Mouse (Mus musculus) embryonic facial prominence, embryonic 11.5 days (tissue): ENCODE measurements at regions not wholly inside any gene's neighbourhood (a gene's known extent, or its start where the extent isn't known, plus 50 kb on each side); places are given as distances from the start of the nearest gene placed in this dataset.

Source experiments
- ATAC-seq: fragments of 200-750 bp; cut with Nextera tagmentation; replicated peaks from 2 replicates; pipeline ENCODE4 v1.8.0; 2017; ENCODE audit warnings: low read depth; ENCODE audit not compliant: insufficient number of reproducible peaks, low FRiP score, low TSS enrichment
- DNase-seq: peaks from one replicate; pipeline ENCODE4 v3.0.0-alpha.2; 2015; ENCODE audit warnings: low spot score
- H3K27ac ChIP-seq: fragments of 300-500 bp; sonication (generic); replicated peaks from 2 replicates; pipeline ENCODE4 v1.5.1; 2014; ENCODE audit warnings: mild to moderate bottlenecking, low read depth, low read length, control low read depth
- H3K27me3 ChIP-seq: fragments of 300-500 bp; sonication (generic); 2 replicates; pipeline ENCODE4 v1.6.1; 2014; ENCODE audit warnings: mild to moderate bottlenecking, low read length, moderate library complexity, mixed read lengths; ENCODE audit not compliant: control insufficient read depth, insufficient read depth
- H3K36me3 ChIP-seq: fragments of 300-500 bp; sonication (generic); replicated peaks from 2 replicates; pipeline ENCODE4 v1.6.1; 2014; ENCODE audit warnings: low read depth, mild to moderate bottlenecking, low read length, moderate library complexity, mixed read lengths; ENCODE audit not compliant: control insufficient read depth, insufficient read depth
- H3K4me1 ChIP-seq: fragments of 300-500 bp; sonication (generic); 2 replicates; pipeline ENCODE4 v1.6.1; 2014; ENCODE audit warnings: low read length, mixed read lengths; ENCODE audit not compliant: control insufficient read depth, insufficient read depth
- H3K4me2 ChIP-seq: fragments of 300-500 bp; sonication (generic); 2 replicates; pipeline ENCODE4 v1.6.1; 2014; ENCODE audit warnings: low read depth, mild to moderate bottlenecking, control low read depth, low read length, moderate library complexity
- H3K4me3 ChIP-seq: fragments of 300-500 bp; sonication (generic); 2 replicates; pipeline ENCODE4 v1.5.1; 2014; ENCODE audit warnings: low read depth, low read length, control low read depth
- H3K9ac ChIP-seq: fragments of 300-500 bp; sonication (generic); replicated peaks from 2 replicates; pipeline ENCODE4 v1.6.1; 2014; ENCODE audit warnings: mild to moderate bottlenecking, control low read depth, low read length
- H3K9me3 ChIP-seq: fragments of 300-500 bp; sonication (generic); replicated peaks from 2 replicates; pipeline ENCODE4 v1.6.1; 2016; ENCODE audit warnings: mild to moderate bottlenecking, low read length, inconsistent platforms, mixed read lengths; ENCODE audit not compliant: control insufficient read depth
- WGBS: fragments of 180-500 bp; shearing (Covaris S2); extraction: QIAGEN DNeasy Blood & Tissue Kit; methylation state at CpG from one replicate; pipeline ENCODE4 v1.1.7; 2014; 5-methylcytosine and 5-hydroxymethylcytosine counted together

DNA sequence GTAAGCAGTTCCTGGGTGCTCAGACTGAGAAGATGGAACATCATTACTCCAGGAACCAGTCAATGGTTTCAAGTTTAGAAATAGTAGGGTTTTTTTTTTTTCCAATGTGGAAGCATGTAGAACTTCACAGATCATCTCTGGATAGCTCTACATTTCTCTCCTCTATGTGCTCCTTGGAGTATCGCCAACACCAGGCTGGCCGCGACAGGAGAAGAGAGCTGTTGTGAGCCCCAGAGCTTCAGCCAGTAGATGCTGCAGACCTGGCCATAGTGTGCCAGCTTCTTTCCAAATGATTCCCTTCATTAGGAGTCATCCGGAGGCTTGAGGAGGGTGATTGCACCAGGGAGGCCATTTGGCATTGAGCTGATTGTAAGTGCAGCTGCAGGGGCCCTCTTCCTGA lies 322.6 kb upstream of the Thsd7b start:
- 84% methylated on average over 4 of the region's 4 CpGs for WGBS
- H3K4me2 ChIP-seq = no peak overlapping the region
- H3K27me3 ChIP-seq = no peaks in the 10 kb centered on the region
- ATAC-seq = no peak
- no peaks in the 10 kb centered on the region for H3K36me3 ChIP-seq
- no peak for DNase-seq
- no peaks in the 10 kb centered on the region for H3K9me3 ChIP-seq
- no peak overlapping the region for H3K27ac ChIP-seq
- no peak overlapping the region for H3K9ac ChIP-seq
- H3K4me3 ChIP-seq = no peak overlapping the region
- no peaks in the 10 kb centered on the region for H3K4me1 ChIP-seq

DNA sequence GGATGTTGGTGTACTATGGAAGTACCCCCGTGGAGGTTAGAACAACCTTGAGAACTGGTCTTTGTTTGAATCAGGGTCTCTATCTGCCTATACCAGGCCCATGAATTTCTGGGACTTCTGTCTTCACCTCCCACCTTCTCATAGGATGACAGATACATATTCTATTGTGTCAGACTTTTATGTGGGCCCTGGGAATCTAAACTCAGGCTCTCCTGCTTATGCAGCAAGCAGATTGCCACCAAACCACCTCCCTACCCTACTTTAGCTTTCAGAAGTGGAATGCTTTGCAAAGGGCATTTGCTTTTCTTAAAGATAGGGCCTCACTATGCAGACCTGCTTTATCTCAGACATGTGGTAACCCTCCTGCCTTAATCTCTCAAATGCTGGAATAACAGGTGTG lies 322.7 kb upstream of the Cxcr4 start:
- H3K27ac ChIP-seq = no peak overlapping the region
- H3K9me3 ChIP-seq = no peaks in the 10 kb centered on the region
- DNase-seq (no peak), ATAC-seq (no peak)
- WGBS = 91% methylated on average over 1 of the region's 1 CpGs
- no peaks in the 10 kb centered on the region for H3K27me3 ChIP-seq
- no peak overlapping the region for H3K9ac ChIP-seq
- no peak overlapping the region for H3K4me2 ChIP-seq
- no peak overlapping the region for H3K4me3 ChIP-seq
- no peaks in the 10 kb centered on the region for H3K36me3 ChIP-seq
- H3K4me1 ChIP-seq = no peaks in the 10 kb centered on the region

DNA sequence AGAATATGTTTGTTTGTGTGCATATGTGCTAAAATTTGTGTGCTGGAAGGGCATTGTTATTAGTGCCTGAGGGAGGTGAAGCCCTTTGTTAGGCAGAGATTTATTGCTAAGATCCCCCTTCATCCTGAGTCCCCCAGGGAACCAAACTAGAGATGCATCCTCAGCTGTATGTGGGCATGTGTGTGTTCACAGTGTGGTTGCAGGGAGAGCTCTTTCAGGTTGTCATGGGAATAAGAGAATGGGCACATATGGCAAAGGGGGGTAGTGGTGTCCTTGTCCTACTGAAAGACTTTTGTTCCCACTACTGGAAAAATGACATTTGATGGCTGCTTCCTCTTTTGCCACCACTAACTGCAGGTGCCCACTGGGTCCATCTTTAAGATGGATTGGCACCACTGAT lies 320.4 kb upstream of the Cxcr4 start:
- Histone ChIP-seq H3K4me1 (no peaks in the 10 kb centered on the region), H3K9me3 (no peaks in the 10 kb centered on the region), H3K4me2 (no peak overlapping the region), H3K27ac (no peak overlapping the region), H3K27me3 (no peaks in the 10 kb centered on the region), H3K9ac (no peak overlapping the region), H3K36me3 (no peaks in the 10 kb centered on the region), H3K4me3 (no peak overlapping the region)
- ATAC-seq (no peak), DNase-seq (no peak)

DNA sequence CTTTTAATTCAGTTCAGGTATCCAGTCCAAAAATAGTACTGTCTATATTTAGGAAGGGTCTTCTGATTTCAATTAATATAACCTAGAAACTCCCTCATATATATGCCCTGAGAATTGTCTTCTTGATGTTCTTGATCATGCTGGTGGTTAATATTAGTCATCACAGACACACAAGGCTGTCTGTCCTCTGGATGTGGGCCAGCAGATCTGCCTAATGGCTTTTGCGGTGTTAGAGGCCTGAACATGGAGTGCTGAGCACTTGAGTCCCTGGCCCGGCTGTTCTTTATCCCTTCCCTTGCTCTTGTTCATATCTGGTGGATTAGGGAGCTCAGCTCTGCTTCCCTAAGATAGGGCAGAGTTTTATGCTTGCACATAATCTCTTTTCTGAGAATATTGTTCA lies 315.5 kb upstream of the Cxcr4 start:
- Histone ChIP-seq H3K27ac (no peak overlapping the region), H3K4me1 (no peaks in the 10 kb centered on the region), H3K4me2 (no peak overlapping the region), H3K36me3 (no peaks in the 10 kb centered on the region), H3K9ac (no peak overlapping the region), H3K9me3 (no peaks in the 10 kb centered on the region), H3K27me3 (no peaks in the 10 kb centered on the region), H3K4me3 (no peak overlapping the region)
- no peak for DNase-seq
- WGBS = 82% methylated on average over 2 of the region's 2 CpGs
- no peak for ATAC-seq

DNA sequence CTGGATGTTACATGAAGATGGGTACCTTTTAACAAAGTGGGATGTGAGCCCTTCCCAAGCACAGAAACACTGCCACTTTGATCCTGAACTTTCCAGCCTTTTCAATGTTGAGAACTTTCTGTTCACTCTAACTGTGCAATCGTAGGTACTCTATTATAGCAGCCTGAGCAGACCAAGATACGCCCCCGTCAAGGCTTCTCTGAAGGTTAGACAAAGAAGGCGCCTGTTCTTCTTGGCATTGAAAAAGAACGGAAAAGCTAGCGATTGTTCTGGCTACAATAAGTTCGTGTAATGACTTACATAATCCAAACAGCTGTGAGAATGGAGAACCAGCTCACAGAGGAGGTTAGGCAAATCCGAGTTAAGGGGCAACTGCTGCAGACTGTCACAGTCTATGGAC lies 305.9 kb upstream of the Cxcr4 start:
- Histone ChIP-seq H3K27ac (no peak overlapping the region), H3K4me1 (no peaks in the 10 kb centered on the region), H3K4me3 (no peak overlapping the region), H3K4me2 (no peak overlapping the region), H3K27me3 (no peaks in the 10 kb centered on the region), H3K9me3 (no peaks in the 10 kb centered on the region), H3K36me3 (no peaks in the 10 kb centered on the region), H3K9ac (no peak overlapping the region)
- ATAC-seq = no peak
- 78% methylated on average over 8 of the region's 8 CpGs for WGBS
- DNase-seq = no peak

DNA sequence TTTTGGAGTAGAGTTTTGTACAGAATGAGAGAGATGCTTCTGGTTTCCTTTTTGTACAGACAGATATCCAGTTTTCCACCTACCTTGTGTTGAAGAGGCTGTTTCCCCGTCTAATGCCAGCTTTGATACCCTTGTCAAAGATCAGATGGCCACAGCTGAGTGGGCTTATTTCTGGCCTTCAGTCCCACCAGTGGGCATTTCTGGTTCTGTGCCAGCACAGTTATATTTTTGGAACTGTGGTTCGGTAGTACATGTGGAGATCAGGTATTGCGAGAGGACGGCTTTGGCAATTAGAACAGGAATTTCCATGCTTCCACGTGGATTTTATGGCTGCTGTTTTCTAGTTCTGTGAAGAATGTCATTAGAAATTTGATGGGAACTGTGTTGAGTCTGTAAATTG lies 302.5 kb upstream of the Cxcr4 start:
- Histone ChIP-seq H3K4me3 (no peak overlapping the region), H3K27me3 (no peaks in the 10 kb centered on the region), H3K9ac (no peak overlapping the region), H3K27ac (no peak overlapping the region), H3K36me3 (no peaks in the 10 kb centered on the region), H3K9me3 (no peaks in the 10 kb centered on the region), H3K4me2 (no peak overlapping the region), H3K4me1 (no peaks in the 10 kb centered on the region)
- no peak for ATAC-seq
- no peak for DNase-seq
- WGBS = 82% methylated on average over 5 of the region's 5 CpGs

DNA sequence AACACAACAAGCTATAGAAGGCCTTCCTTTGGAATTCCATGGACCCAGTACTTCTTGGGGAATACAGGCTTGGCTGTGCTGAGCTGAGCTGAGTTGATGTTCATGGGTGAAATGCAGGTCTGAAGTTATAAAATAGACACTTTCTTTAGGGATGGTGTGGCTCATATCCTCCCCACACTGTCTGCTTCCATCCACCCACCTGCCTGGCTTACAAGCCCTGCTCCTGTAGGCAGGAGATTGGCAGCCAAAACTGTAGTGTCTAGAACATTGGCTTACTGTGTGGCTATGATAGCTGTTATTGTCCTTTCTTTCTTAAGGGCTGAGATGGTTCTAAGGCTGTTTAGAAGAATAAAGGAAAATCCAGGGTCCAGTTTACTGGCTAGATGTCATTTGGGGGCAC lies 286.2 kb upstream of the Cxcr4 start:
- H3K27ac ChIP-seq = no peak overlapping the region
- H3K4me3 ChIP-seq = no peak overlapping the region
- H3K4me1 ChIP-seq = no peaks in the 10 kb centered on the region
- ATAC-seq = no peak
- H3K9me3 ChIP-seq = no peaks in the 10 kb centered on the region
- no peak for DNase-seq
- H3K27me3 ChIP-seq = no peaks in the 10 kb centered on the region
- no peak overlapping the region for H3K9ac ChIP-seq
- no peaks in the 10 kb centered on the region for H3K36me3 ChIP-seq
- H3K4me2 ChIP-seq = no peak overlapping the region

DNA sequence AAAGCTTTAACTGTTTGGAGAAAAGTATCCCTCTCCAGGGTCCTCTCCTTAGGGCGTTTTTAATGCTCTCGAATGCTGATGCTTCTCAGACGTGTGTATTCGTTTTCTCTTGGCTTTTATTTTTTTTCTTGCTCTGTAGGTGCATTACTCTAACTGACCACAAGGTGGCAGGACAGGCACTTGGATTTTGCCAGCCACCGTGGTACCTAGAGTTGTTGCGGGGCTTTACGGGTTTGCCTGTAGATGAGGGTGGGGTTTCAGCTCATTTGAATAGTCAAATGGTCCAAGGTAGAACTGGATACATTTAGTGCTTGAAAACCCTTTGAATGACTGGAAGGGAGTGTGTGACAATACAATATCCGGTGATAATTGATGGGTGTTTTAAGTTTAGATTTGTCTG lies 283.2 kb upstream of the Cxcr4 start:
- Histone ChIP-seq H3K9me3 (no peaks in the 10 kb centered on the region), H3K9ac (no peak overlapping the region), H3K4me1 (no peaks in the 10 kb centered on the region), H3K36me3 (no peaks in the 10 kb centered on the region), H3K27ac (no peak overlapping the region), H3K27me3 (no peaks in the 10 kb centered on the region), H3K4me3 (no peak overlapping the region), H3K4me2 (no peak overlapping the region)
- DNase-seq (peak; percentile 76), ATAC-seq (no peak; the same call in 1 of the 2 replicates)
- WGBS = 11% methylated on average over 8 of the region's 8 CpGs

DNA sequence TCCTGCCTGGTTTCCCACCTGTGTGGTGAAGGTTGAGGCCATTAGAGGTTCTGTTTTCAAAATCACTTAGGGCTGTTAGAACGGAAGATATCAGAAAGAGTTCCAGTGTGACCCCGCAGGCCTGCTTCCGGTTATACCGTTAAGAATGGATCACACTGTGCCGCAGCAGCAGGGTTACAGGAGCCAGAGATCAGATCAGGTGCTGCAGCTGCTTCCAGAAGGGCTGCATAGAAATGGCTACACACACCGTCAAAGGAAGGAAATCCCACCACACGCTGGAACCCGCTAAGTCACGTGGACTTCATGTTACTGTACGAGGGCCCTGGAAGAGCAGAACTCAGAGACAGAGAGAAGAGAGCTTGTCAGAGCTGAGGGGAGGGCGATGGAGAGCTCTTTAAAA lies 282.1 kb upstream of the Cxcr4 start:
- H3K36me3 ChIP-seq = no peaks in the 10 kb centered on the region
- no peaks in the 10 kb centered on the region for H3K9me3 ChIP-seq
- H3K27ac ChIP-seq = no peak overlapping the region
- ATAC-seq (no peak), DNase-seq (no peak)
- H3K9ac ChIP-seq = no peak overlapping the region
- H3K4me1 ChIP-seq = no peaks in the 10 kb centered on the region
- WGBS = 86% methylated on average over 11 of the region's 11 CpGs
- H3K4me2 ChIP-seq = no peak overlapping the region
- H3K27me3 ChIP-seq = no peaks in the 10 kb centered on the region
- no peak overlapping the region for H3K4me3 ChIP-seq
